Mouse (Mus musculus) MEL (cell line): ENCODE data around the gene Rab8b. TPM values are rescaled to one million over a fixed set of nuclear protein-coding genes. Genes with fewer than 3 reads are reported as not detected.
A peak's percentile ranks its signal among the peaks of the same experiment; 100 is the strongest.

Source experiments
- DNase-seq: peaks from one replicate; pipeline ENCODE4 v3.0.0; 2011; ENCODE audit warnings: low read depth, low spot score
- H3K27ac ChIP-seq: 2 replicates; pipeline ENCODE4 v1.5.1; 2012; ENCODE audit warnings: low read depth, mild to moderate bottlenecking, control low read depth, low read length, moderate library complexity; ENCODE audit not compliant: control insufficient read depth
- H3K27me3 ChIP-seq, 2 experiments: fragments of 150-350 bp in 1 of 2; sonication (generic) in 1 of 2; 2 replicates each; pipeline ENCODE4 v1.6.1; 2012; ENCODE audit warnings: low read length in 2 of 2, mild to moderate bottlenecking in 2 of 2, improper control_type of control experiment in 1 of 2, moderate library complexity in 1 of 2; ENCODE audit not compliant: insufficient read depth in 2 of 2, control insufficient read depth in 1 of 2
- H3K36me3 ChIP-seq, 2 experiments: 2 replicates each; pipeline ENCODE4 v1.6.1; 2012 to 2014; ENCODE audit warnings: low read length in 2 of 2, improper control_type of control experiment in 1 of 2, inconsistent platforms in 1 of 2, mild to moderate bottlenecking in 1 of 2; ENCODE audit not compliant: insufficient read depth in 2 of 2, control insufficient read depth in 1 of 2
- H3K4me1 ChIP-seq, 2 experiments: fragments of 150-350 bp in 1 of 2; sonication (generic) in 1 of 2; 2 replicates each; pipeline ENCODE4 v1.6.1; 2012; ENCODE audit warnings: low read length in 2 of 2, improper control_type of control experiment in 1 of 2, mild to moderate bottlenecking in 1 of 2; ENCODE audit not compliant: insufficient read depth in 2 of 2, control insufficient read depth in 1 of 2
- H3K4me3 ChIP-seq, 2 experiments: fragments of 150-350 bp in 1 of 2; sonication (generic) in 1 of 2; 2 replicates each; pipeline ENCODE4 v1.5.1; 2012; ENCODE audit warnings: low read depth in 2 of 2, low read length in 2 of 2, mild to moderate bottlenecking in 2 of 2, moderate library complexity in 2 of 2, control low read depth in 1 of 2, improper control_type of control experiment in 1 of 2; ENCODE audit not compliant: control insufficient read depth in 1 of 2, insufficient read depth in 1 of 2
- H3K79me2 ChIP-seq: 2 replicates; pipeline ENCODE4 v1.6.1; 2012; ENCODE audit warnings: mild to moderate bottlenecking, low read length, moderate library complexity; ENCODE audit not compliant: control insufficient read depth, poor library complexity, insufficient read depth
- H3K9ac ChIP-seq: 2 replicates; pipeline ENCODE4 v1.6.1; 2012; ENCODE audit warnings: low read depth, mild to moderate bottlenecking, control low read depth, low read length, moderate library complexity; ENCODE audit not compliant: control insufficient read depth, poor library complexity, severe bottlenecking
- H3K9me3 ChIP-seq: fragments of 150-350 bp; sonication (generic); replicated peaks from 2 replicates; pipeline ENCODE4 v1.6.1; 2012; ENCODE audit warnings: mild to moderate bottlenecking, low read length, improper control_type of control experiment, moderate library complexity; ENCODE audit not compliant: insufficient read depth
- CHD1 ChIP-seq: IDR thresholded peaks from 2 replicates; pipeline ENCODE4 v1.6.1; 2012; ENCODE audit warnings: low read depth, mild to moderate bottlenecking, inconsistent platforms, low read length, improper control_type of control experiment
- CHD2 ChIP-seq: IDR thresholded peaks from 2 replicates; pipeline ENCODE4 v1.6.1; 2011; ENCODE audit warnings: low read length, improper control_type of control experiment
- CTCF ChIP-seq, 3 experiments: IDR thresholded peaks in 2 of 3; conservative IDR thresholded peaks in 1 of 3; 2 replicates each; pipeline ENCODE4 v1.5.1; 2011 to 2012; ENCODE audit warnings: low read length in 3 of 3, low read depth in 2 of 3, mild to moderate bottlenecking in 2 of 3, improper control_type of control experiment in 1 of 3, inconsistent platforms in 1 of 3, mixed read lengths in 1 of 3, moderate library complexity in 1 of 3; ENCODE audit not compliant: control insufficient read depth in 1 of 3, insufficient read depth in 1 of 3, poor library complexity in 1 of 3, severe bottlenecking in 1 of 3
- E2F4 ChIP-seq: IDR thresholded peaks from 2 replicates; pipeline ENCODE4 v1.6.1; 2011; ENCODE audit warnings: low read depth, low read length, improper control_type of control experiment, borderline replicate concordance
- EP300 ChIP-seq, 2 experiments: IDR thresholded peaks; 2 replicates each; pipeline ENCODE4 v1.6.1; 2011; ENCODE audit warnings: improper control_type of control experiment in 2 of 2, low read length in 2 of 2, low read depth in 1 of 2, mild to moderate bottlenecking in 1 of 2
- ETS1 ChIP-seq: IDR thresholded peaks from 2 replicates; pipeline ENCODE4 v1.6.1; 2012; ENCODE audit warnings: low read depth, mild to moderate bottlenecking, inconsistent platforms, low read length, improper control_type of control experiment, moderate library complexity
- GATA1 ChIP-seq: IDR thresholded peaks from 2 replicates; pipeline ENCODE4 v1.6.1; 2011; ENCODE audit warnings: low read depth, low read length, improper control_type of control experiment
- HCFC1 ChIP-seq: IDR thresholded peaks from 2 replicates; pipeline ENCODE4 v1.6.1; 2012; ENCODE audit warnings: low read depth, mild to moderate bottlenecking, inconsistent platforms, low read length, improper control_type of control experiment, moderate library complexity
- JUND ChIP-seq: IDR thresholded peaks from 2 replicates; pipeline ENCODE4 v1.6.1; 2011; ENCODE audit warnings: low read depth, mild to moderate bottlenecking, improper control_type of control experiment, low read length
- KAT2A ChIP-seq: conservative IDR thresholded peaks from 2 replicates; pipeline ENCODE4 v1.6.1; 2012; ENCODE audit warnings: low read depth, low read length, improper control_type of control experiment, inconsistent platforms
- MAX ChIP-seq: IDR thresholded peaks from 2 replicates; pipeline ENCODE4 v1.6.1; 2011; ENCODE audit warnings: low read length, improper control_type of control experiment
- MXI1 ChIP-seq: IDR thresholded peaks from 2 replicates; pipeline ENCODE4 v1.6.1; 2011; ENCODE audit warnings: mild to moderate bottlenecking, low read depth, low read length, improper control_type of control experiment
- MYB ChIP-seq: IDR thresholded peaks from 2 replicates; pipeline ENCODE4 v1.6.1; 2011; ENCODE audit warnings: mild to moderate bottlenecking, low read depth, low read length, improper control_type of control experiment
- NELFE ChIP-seq: IDR thresholded peaks from 2 replicates; pipeline ENCODE4 v1.6.1; 2011; ENCODE audit warnings: low read depth, low read length, improper control_type of control experiment
- NRF1 ChIP-seq: IDR thresholded peaks from 2 replicates; pipeline ENCODE4 v1.6.1; 2014; ENCODE audit warnings: low read depth, mild to moderate bottlenecking, inconsistent platforms, low read length, improper control_type of control experiment, moderate library complexity; ENCODE audit not compliant: poor library complexity, insufficient read depth, severe bottlenecking
- POLR2A ChIP-seq, 2 experiments: IDR thresholded peaks; 2 replicates each; pipeline ENCODE4 v1.6.1; 2011 to 2012; ENCODE audit warnings: low read length in 2 of 2, mild to moderate bottlenecking in 2 of 2, control low read depth in 1 of 2, improper control_type of control experiment in 1 of 2, low read depth in 1 of 2, moderate library complexity in 1 of 2; ENCODE audit not compliant: control insufficient read depth in 1 of 2, insufficient read depth in 1 of 2, poor library complexity in 1 of 2
- POLR2AphosphoS5 ChIP-seq: IDR thresholded peaks from 2 replicates; pipeline ENCODE4 v1.6.1; 2012; ENCODE audit warnings: low read depth, borderline replicate concordance, mild to moderate bottlenecking, inconsistent platforms, low read length, moderate library complexity, mixed read lengths
- RAD21 ChIP-seq: IDR thresholded peaks from 2 replicates; pipeline ENCODE4 v1.6.1; 2011; ENCODE audit warnings: mild to moderate bottlenecking, low read depth, low read length, improper control_type of control experiment
- SIN3A ChIP-seq: IDR thresholded peaks from 2 replicates; pipeline ENCODE4 v1.6.1; 2012; ENCODE audit warnings: low read length, improper control_type of control experiment, inconsistent platforms
- TAL1 ChIP-seq: IDR thresholded peaks from 2 replicates; pipeline ENCODE4 v1.6.1; 2012; ENCODE audit warnings: mild to moderate bottlenecking, inconsistent platforms, low read length, moderate library complexity, mixed read lengths
- TBP ChIP-seq: IDR thresholded peaks from 2 replicates; pipeline ENCODE4 v1.8.0; 2011; ENCODE audit warnings: low read depth, low read length, improper control_type of control experiment
- UBTF ChIP-seq: IDR thresholded peaks from 2 replicates; pipeline ENCODE4 v1.6.1; 2012; ENCODE audit warnings: low read depth, mild to moderate bottlenecking, inconsistent platforms, low read length, improper control_type of control experiment, moderate library complexity, borderline replicate concordance; ENCODE audit not compliant: insufficient read depth
- USF1 ChIP-seq: IDR thresholded peaks from 2 replicates; pipeline ENCODE4 v1.6.1; 2014; ENCODE audit warnings: low read depth, mild to moderate bottlenecking, inconsistent platforms, low read length, improper control_type of control experiment, moderate library complexity
- USF2 ChIP-seq, 2 experiments: IDR thresholded peaks; 2 replicates each; pipeline ENCODE4 v1.6.1; 2011 to 2012; ENCODE audit warnings: improper control_type of control experiment in 2 of 2, low read length in 2 of 2, borderline replicate concordance in 1 of 2, inconsistent platforms in 1 of 2, low read depth in 1 of 2, mild to moderate bottlenecking in 1 of 2; ENCODE audit not compliant: insufficient read depth in 1 of 2
- ZC3H11A ChIP-seq: IDR thresholded peaks from 2 replicates; pipeline ENCODE4 v1.6.1; 2012; ENCODE audit warnings: low read depth, mild to moderate bottlenecking, inconsistent platforms, low read length, improper control_type of control experiment
- ZKSCAN1 ChIP-seq: IDR thresholded peaks from 2 replicates; pipeline ENCODE4 v1.6.1; 2012; ENCODE audit warnings: low read depth, mild to moderate bottlenecking, inconsistent platforms, low read length, improper control_type of control experiment, moderate library complexity
- ZMIZ1 ChIP-seq: IDR thresholded peaks from 2 replicates; pipeline ENCODE4 v1.6.1; 2012; ENCODE audit warnings: low read depth, mild to moderate bottlenecking, inconsistent platforms, low read length, improper control_type of control experiment, moderate library complexity
- ZNF384 ChIP-seq: IDR thresholded peaks from 2 replicates; pipeline ENCODE4 v1.6.1; 2012; ENCODE audit warnings: low read depth, mild to moderate bottlenecking, inconsistent platforms, low read length, improper control_type of control experiment
- polyA plus RNA-seq, 2 experiments: library from polyadenylated mRNA; stranded (reverse) in 1 of 2; unstranded in 1 of 2; fragments of >175 nt in 1 of 2; fragments of >200 nt in 1 of 2; gene quantifications; 2 replicates each; pipeline versions ENCODE4 v1.2.1 to v1.2.4; 2012; ENCODE audit warnings: low replicate concordance in 2 of 2, low read depth in 1 of 2; ENCODE audit not compliant: insufficient read length in 2 of 2, insufficient read depth in 1 of 2, missing spikeins in 1 of 2
- total RNA-seq: library from RNA; depleted of rRNA; stranded (reverse); fragments of 300-350 nt; gene quantifications from 2 replicates; pipeline ENCODE4 v1.2.3, GENCODE M21; 2012

Gene Rab8b
- total and polyA plus RNA-seq, 3 experiments: 16.1 to 16.4 TPM; not detected in 1

GRCm38 (mm10) chr9:66938836-66939235, 19.3 kb upstream of the Rab8b start (continued):
- TF ChIP-seq USF2 (IDR thresholded peaks at IDR 0.05; ENCODE audit: borderline replicate concordance in 1 of 2, insufficient read depth in 1 of 2, low read depth in 1 of 2, low read length in 2 of 2) (no peak), NRF1 (no peak), ZC3H11A (peak; percentile 80), POLR2AphosphoS5 (no peak), MXI1 (peak; percentile 55; the same call in 1 of the 2 replicates), GATA1 (no peak), E2F4 (no peak), POLR2A (IDR thresholded peaks at IDR 0.05; ENCODE audit: control insufficient read depth in 1 of 2, insufficient read depth in 1 of 2, low read depth in 1 of 2, low read length in 2 of 2, poor library complexity in 1 of 2) (no peak), RAD21 (peak; percentile 86), MYB (no peak), CTCF (IDR thresholded peaks at IDR 0.05 in 2 of 3, conservative IDR thresholded peaks at IDR 0.05 in 1 of 3; ENCODE audit: control insufficient read depth in 1 of 3, insufficient read depth in 1 of 3, low read depth in 2 of 3, low read length in 3 of 3, poor library complexity in 1 of 3, severe bottlenecking in 1 of 3) (peak; percentile 63 to 96 (median 90)), ZNF384 (no peak), SIN3A (peak; percentile 50), HCFC1 (peak; percentile 28; the same call in 1 of the 2 replicates), ZMIZ1 (no peak), NELFE (no peak), ETS1 (no peak), CHD1 (no peak), UBTF (no peak), MAX (peak; percentile 79)

- no peaks in the 10 kb centered on the region for H3K36me3 ChIP-seq
- no peaks in the 10 kb centered on the region for H3K27me3 ChIP-seq
- no peak overlapping the region for H3K9ac ChIP-seq
- TF ChIP-seq NELFE: no peak
- no peak for TF ChIP-seq USF1
- TF ChIP-seq SIN3A: no peak
- no peak for TF ChIP-seq POLR2A (IDR thresholded peaks at IDR 0.05; ENCODE audit: control insufficient read depth in 1 of 2, insufficient read depth in 1 of 2, low read depth in 1 of 2, low read length in 2 of 2, poor library complexity in 1 of 2)
- TF ChIP-seq TBP: no peak
- TF ChIP-seq RAD21: no peak
- no peak for TF ChIP-seq JUND
- TF ChIP-seq EP300 (IDR thresholded peaks at IDR 0.05; ENCODE audit: low read depth in 1 of 2, low read length in 2 of 2): no peak
- TF ChIP-seq CHD2: no peak
- TF ChIP-seq UBTF: no peak
- no peak for TF ChIP-seq KAT2A
- TF ChIP-seq ZKSCAN1: no peak
- TF ChIP-seq TAL1: no peak
- no peak for DNase-seq
- H3K9me3 ChIP-seq: no peaks in the 10 kb centered on the region
- H3K79me2 ChIP-seq: no peaks in the 10 kb centered on the region
- peaks cover 0 to 4% of the 10 kb centered on the region in 2 experiments; a peak in 3 of 4 replicates for H3K4me1 ChIP-seq
- no peak overlapping the region for H3K27ac ChIP-seq
- no peak overlapping the region for H3K4me3 ChIP-seq
Measured at GRCm38 (mm10) chr9:66937507-66937906, 18.0 kb upstream of the Rab8b start.
